Mouse (Mus musculus) left cerebral cortex, postnatal 25 days (tissue): ENCODE results near the gene Nfib. TPM values are rescaled to one million over a fixed set of nuclear protein-coding genes. Genes with fewer than 3 reads are reported as not detected.
A peak's percentile ranks its signal among the peaks of the same experiment; 100 is the strongest.

Source experiments
- DNase-seq, 2 experiments: peaks; one replicate each; pipeline ENCODE4 v3.0.0; 2022; ENCODE audit warnings: low spot score in 2 of 2, mixed read lengths in 1 of 2
- intact Hi-C: fragments of 180-260 bp; cut with DNase I; formaldehyde crosslinking; loops from one replicate; pipeline ENCODE4 v1.15.1; 2025
- total RNA-seq, 2 experiments: library from RNA; stranded (reverse); gene quantifications; 2 replicates each; pipeline ENCODE4 v1.2.3; 2021

Gene Nfib
- total RNA-seq, 2 experiments from 2014 or later: 83.6 to 91.1 TPM

- intact Hi-C loops: no loop called here
- DNase-seq: no peak
Observed at GRCm38 (mm10) chr4:82637633-82638032, 67.9 kb downstream of the Nfib start.

- intact Hi-C loops: no loop called here
- no peak for DNase-seq
Observed at GRCm38 (mm10) chr4:82636658-82637057, 68.9 kb downstream of the Nfib start.

- intact Hi-C loops: no loop called here
- no peak for DNase-seq
Observed at GRCm38 (mm10) chr4:82635881-82636280, 69.7 kb downstream of the Nfib start.

DNA sequence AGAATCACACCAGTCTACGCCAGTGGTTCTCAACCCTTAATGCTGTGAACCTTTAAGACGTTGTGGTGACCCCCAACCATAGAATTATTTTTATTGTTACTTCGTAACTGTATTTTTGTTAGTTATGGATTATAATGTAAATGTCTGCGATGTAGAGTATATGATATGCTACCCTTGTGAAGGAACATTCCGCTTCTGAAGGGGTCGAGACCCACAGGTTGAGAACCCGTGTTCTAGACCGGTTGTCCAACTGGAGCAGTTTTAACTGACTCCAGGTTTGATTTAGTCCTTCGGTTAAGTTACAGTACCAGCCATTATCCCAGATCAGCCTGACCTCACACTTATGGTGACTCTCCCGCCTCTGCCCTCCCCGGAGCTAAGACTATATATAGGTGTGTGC is 70.4 kb downstream of the Nfib start:
- DNase-seq: no peak
- intact Hi-C loops: no loop called here

DNA sequence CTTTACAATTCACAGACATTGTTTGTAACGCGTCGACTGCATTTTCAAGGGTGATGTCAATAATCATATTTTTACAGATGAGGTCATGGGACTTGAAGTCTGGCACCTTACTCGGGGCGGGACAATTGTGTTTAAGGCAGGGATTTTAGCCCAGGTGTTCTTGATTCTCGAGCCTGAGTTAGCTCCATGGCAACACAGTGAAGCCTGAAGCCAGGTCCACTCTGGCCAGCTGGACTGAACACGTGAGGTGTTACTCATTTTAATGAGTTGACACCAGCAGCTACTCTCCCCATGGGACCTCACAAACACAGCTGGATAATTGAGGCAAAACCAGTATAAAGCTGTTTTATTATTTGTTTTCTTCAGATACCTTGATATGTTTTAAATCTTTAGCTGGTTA is 71.2 kb downstream of the Nfib start:
- intact Hi-C loops: no loop called here
- DNase-seq: no peak

DNA sequence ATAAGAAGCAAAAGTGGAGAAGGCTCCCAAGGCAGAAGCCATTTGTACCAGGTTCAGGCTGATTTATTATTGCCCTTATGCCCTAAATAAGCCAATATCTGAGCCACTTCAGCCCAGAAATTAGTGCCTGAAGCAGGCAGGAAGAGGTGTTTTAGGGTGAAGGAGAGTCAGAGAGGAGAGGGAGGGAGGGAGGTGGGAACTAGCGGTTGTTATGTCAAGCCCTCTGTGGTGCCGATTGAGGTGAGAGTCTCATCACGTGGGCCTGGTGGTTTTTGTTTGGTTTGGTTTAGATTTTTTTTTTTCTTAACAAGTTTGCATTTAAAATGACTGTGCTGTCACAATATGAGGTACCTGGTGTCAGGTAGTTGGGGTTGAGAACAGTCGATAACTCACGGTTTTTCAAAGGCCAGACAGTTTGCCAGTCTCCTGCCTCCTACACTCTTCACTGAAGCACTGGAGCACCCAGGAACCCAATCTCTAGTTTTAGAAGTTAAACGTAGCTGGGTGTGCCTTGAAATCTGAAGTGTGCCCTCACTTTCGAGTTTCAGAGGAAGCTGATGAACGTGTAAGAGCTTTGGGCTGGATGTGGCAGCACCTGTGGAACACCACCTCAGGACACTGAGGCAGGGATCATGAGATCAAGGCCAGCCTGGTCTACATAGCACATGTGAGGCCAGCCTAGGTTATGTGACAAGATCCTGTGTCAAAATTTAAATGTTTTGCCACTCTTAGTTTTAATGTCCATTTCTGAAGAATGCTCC is 81.1 kb downstream of the Nfib start:
- intact Hi-C loops: no loop called here
- no peak for DNase-seq

- no peak for DNase-seq
- intact Hi-C loops: no loop called here
Observed at GRCm38 (mm10) chr4:82623835-82624234, 81.7 kb downstream of the Nfib start.

DNA sequence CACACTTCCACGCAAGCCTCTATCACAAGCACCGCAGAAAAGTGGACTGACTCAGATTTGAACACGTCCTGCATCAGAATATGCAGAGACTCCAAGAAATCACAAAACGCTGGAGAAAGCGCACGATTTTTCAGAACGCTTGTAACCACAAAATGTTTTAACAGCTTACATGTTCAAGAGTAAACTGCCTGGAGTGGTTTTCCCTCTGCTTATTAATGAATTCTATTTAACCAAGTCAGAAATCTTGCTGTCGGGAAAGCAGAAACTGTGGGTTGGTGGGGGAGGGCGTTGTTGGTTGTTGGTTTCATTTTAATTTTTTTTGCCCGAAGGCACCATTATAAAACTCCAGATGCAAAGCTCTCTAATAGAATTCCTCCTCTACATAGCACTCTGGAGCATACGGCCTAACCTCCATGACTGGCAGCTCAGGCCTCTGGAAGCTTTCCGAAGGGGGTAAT is 82.4 kb downstream of the Nfib start:
- peak; percentile 4 to 6 for DNase-seq

GRCm38 (mm10) chr4:82622321-82622836 is 83.2 kb downstream of the Nfib start:
- DNase-seq: peak; percentile 66 to 73
- intact Hi-C loops: no loop called here

More for the DNA sequence above, 82.4 kb downstream of the Nfib start:
- intact Hi-C loops: no loop called here

GRCm38 (mm10) chr4:82619539-82619941 is 86.0 kb downstream of the Nfib start:
- peak; percentile 79 to 90 for DNase-seq
- intact Hi-C loops: no loop called here

- no peak for DNase-seq
- intact Hi-C loops: no loop called here
Observed at GRCm38 (mm10) chr4:82619003-82619402, 86.5 kb downstream of the Nfib start.

GRCm38 (mm10) chr4:82617257-82617656 is 88.3 kb downstream of the Nfib start:
- intact Hi-C loops: no loop called here
- DNase-seq: no peak

DNA sequence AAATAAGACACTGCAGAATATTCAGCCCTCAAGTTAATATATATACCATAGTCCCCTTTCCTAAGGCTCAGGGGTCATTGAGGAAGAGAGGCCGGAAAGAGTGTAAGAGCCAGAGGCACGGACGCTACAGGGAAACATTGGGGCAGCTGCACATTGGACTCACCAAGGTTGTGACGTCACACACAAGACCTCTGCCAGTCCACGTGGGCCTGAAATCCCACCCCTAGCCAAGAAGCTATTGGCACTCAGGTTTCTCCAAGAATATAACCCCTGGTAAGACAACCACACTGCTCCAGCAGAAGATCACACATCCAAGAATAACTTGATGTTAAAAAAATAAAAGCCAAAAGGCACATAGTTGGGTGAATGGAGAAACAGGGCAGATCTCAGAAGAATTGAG is 89.8 kb downstream of the Nfib start:
- no peak for DNase-seq
- intact Hi-C loops: loop anchor here (2.0 kb wide), 1 partner anchor 1051 kb away; no protein-coding TSS in a partner anchor

GRCm38 (mm10) chr4:82614466-82614805 is 91.1 kb downstream of the Nfib start:
- intact Hi-C loops: loop anchor here (2.0 to 5.0 kb wide), 4 partner anchors 62 to 1437 kb away; no protein-coding TSS in a partner anchor
- DNase-seq: no peak

GRCm38 (mm10) chr4:82613606-82614465 is 91.7 kb downstream of the Nfib start:
- intact Hi-C loops: loop anchor here (2.0 to 5.0 kb wide), 4 partner anchors 62 to 1437 kb away; no protein-coding TSS in a partner anchor

DNA sequence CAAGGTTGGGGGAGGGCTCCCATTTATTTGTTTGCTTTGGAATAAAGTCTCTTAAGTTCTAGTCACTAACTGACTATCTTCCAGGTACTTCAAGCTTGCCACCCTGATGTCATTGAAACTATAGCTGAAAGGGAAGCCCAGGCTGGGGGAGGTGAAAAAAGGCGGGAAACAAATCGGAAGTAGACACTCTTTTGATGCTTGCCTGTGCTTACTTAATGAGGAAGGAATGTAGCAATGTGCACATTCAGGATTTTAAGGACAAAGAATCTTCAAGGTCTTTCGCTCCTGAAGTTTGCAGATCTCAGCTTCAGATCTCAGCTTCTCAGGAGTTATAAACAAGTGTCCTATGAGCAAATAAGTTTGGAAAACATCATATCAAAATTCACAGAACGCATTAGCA is 95.9 kb downstream of the Nfib start:
- intact Hi-C loops: loop anchor here (5.0 kb wide), 3 partner anchors 57 to 1432 kb away; no protein-coding TSS in a partner anchor
- DNase-seq: no peak

More at GRCm38 (mm10) chr4:82613606-82614465, 91.7 kb downstream of the Nfib start:
- peak; percentile 49 to 68 for DNase-seq

GRCm38 (mm10) chr4:82608768-82609610 is 96.6 kb downstream of the Nfib start:
- DNase-seq: no peak
- intact Hi-C loops: no loop called here

GRCm38 (mm10) chr4:82607266-82607665 is 98.3 kb downstream of the Nfib start:
- intact Hi-C loops: no loop called here

DNA sequence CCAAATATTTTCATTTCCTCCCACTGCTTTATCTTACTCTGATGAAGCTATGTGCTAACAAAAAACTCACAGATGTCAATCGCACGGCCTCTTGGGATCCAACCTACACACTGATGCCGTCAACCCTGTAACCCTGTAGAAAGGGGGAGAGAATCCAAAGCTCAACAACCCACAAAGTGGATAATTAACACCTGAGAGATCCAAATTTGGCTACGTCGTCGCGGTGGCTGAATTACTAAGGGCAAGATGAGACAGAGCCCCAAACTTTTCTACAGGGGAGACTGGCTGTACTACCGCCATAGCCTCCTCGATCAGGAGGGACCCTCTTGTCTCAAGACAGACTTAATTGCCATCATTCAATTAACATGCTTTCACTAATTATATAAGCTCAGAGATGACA is 99.2 kb downstream of the Nfib start:
- intact Hi-C loops: no loop called here
- no peak for DNase-seq

More at GRCm38 (mm10) chr4:82607266-82607665, 98.3 kb downstream of the Nfib start:
- no peak for DNase-seq
